Mouse (Mus musculus) left cerebral cortex, postnatal 36 days (tissue): ENCODE measurements at regions not wholly inside any gene's neighbourhood (a gene's known extent, or its start where the extent isn't known, plus 50 kb on each side); places are given as distances from the start of the nearest gene placed in this dataset.
"Not testable (repeated sequence)": the region's sequence is repeated elsewhere in the genome, so short reads cannot be mapped to it uniquely, and the experiment has no call there.

Experiments
- DNase-seq, 2 experiments: peaks; one replicate each; pipeline ENCODE4 v3.0.0; 2021 to 2022; ENCODE audit warnings: low spot score in 2 of 2, mixed read lengths in 1 of 2
- intact Hi-C: fragments of 180-260 bp; cut with DNase I; formaldehyde crosslinking; loops from one replicate; pipeline ENCODE4 v1.15.1; 2025

DNA sequence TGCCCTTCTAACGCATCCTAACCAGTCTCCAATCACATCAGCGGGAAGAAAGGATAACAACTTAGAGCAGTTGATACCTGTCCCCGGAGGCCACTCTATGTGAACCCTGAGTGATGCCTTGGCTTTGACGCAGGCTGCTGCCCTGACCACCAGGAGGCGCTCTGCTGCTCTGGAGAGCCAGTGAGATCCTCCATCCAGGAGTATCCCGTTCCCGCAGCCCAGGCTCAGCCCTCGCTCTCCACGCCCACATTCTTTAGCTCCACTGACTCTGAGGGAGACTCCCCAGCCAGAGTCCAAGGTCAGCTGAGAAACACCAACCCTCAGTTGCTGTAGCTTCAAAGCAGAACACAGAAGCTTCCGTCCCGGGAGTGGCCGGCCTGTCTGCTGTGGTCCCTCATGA, 307.0 kb downstream of the Ajap1 start:
- intact Hi-C loops = loop anchor here (2.0 kb wide), 1 partner anchor 303 kb away; no protein-coding TSS in a partner anchor
- no peak for DNase-seq

DNA sequence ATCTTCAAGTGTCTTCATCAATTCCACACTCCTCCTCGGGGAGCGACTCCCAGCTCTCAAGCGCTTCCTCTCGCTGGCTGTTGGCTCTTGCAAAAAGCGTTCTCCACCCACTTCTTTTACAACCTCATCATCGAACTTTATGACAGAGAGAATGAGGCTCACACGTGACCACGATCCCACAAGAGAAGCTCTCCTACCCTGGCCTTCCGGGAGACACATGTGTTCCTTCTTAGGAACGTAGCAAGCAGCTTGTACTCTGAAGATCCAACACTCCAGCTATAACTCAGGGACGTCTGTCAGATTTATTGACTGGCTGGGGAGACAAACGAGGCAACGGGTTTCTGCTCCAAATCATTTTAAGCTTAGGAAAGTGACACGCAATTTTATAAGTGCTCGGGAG, 307.5 kb downstream of the Ajap1 start:
- intact Hi-C loops = no loop called here
- no peak for DNase-seq

DNA sequence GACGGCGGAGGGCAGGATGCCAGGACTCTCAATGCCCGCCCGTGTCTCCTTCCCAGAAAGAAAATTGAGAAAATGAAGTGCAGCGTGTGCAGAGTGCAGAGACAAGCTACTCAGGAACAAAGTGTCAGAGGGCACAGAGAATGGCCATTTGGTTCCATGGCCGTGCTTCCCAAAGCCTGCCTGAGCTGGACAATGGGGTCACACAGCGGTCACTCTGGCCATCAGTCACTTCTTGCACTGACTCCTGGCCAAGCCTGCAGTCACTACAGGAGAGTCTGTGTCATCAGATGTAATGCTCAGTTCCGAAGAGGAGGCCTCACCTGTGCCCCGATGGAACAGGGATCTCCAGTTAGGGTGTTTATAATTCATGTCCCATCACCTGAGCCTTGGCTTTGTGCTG, 312.6 kb downstream of the Ajap1 start:
- intact Hi-C loops = no loop called here
- no peak for DNase-seq

DNA sequence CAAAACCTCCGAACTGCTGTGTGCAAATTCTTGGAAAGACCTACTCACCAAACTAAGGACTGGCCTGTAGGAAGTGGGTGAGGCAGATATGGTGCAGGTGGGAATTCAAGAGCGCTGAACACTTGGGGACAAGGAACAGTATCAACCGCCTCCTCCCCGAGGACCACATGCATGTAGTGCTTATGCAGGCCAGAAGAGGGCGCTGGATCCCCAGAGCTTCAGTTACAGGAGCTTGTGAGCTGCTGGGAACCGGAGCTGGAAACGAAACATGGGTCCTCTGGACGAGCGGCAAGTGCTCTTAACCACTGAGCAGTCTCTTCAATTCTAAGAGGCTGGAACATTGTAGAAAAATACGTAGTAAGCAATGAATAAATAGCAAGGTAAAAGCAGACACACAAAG, 317.8 kb downstream of the Ajap1 start:
- no peak for DNase-seq
- intact Hi-C loops = no loop called here

DNA sequence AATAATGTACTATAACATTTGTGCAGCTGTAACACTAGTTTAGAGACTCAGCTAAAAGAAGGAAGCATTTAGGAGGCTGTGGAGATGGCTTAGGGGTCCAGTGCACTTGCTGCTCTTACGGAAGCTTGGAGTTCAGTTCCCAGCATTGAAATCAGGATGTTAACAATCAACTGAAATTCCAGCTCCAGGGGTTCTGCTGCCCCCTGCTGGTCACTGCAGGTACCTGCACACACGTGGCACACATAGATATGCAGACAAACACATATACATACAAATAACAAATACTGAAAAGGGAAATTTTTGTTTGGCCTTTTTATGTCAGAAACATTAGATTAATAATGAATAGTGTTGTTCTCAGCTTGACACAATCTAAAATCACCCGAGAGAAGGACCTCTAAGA, 322.5 kb downstream of the Ajap1 start:
- intact Hi-C loops = no loop called here
- no peak for DNase-seq

DNA sequence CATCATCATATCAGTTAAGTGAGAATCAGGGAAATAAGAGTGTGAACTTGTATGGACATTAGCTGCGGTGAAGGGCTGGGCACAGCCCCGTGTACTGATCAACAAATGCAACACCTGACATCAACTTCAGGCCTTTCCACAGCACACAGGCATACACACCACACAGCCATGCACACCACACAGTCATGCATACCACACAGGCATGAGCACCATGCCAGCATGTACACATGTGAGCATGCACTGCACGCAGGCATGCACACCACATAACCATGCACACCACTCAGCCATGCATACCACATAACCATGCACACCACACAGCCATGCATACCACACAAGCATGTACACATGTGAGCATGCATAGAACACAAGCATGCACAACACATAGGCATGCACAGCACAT, 325.0 kb downstream of the Ajap1 start:
- intact Hi-C loops = no loop called here
- DNase-seq = no peak

DNA sequence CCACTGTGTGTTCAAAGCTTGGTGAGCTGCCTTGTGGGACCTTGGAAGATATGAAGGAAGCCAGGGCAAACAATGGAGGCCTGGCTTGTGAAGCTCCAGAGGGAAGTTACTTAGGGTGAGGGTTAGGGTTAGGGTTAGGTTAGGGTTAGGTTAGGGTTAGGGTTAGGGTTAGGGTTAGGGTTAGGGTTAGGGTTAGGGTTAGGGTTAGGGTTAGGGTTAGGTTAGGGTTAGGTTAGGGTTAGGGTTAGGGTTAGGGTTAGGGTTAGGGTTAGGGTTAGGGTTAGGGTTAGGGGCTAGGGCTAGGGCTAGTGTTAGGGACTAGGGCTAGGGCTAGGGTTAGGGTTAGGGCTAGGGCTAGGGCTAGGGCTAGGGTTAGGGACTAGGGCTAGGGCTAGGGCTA, 329.7 kb downstream of the Ajap1 start:
- DNase-seq, intact Hi-C loops: not testable (repeated sequence)

DNA sequence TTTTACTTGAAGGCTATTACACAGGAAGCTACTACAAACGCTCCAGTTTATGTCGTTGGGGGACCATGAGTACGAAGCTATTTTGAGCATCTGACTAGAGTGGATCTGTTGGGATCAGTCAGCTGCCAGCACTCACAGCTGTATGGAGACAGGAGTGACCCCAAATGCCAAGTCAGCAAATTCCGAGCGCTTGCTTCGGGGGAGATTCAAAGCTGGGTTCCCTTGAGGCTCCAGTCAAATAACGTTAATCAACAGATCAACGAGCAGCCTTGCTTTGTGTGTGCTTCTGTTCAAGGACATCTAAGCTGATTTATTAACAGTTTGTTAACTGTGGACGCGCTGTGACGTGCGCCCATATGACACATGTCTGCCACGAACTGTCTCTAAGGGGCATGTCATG, 349.5 kb downstream of the Ajap1 start:
- DNase-seq = no peak
- intact Hi-C loops = no loop called here

DNA sequence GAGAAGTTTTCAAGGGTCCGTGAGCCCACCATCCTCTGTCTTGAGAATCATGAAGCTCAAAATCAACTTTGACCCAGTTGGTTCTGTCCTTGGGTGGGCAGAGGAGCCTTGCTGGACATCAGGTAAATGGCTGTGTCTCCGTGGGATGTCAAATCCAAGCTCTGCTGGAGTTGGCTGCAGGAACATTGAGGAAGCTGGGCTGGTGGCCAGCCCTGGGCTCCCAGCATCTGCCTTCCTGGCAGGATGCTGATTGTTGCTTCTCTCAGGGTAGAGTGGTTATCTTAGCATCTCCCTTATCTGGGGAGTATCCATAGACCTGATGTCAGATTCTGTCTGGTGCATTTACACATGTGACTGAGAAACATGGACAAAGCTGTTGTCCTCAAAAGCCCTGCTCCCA, 353.3 kb downstream of the Ajap1 start:
- intact Hi-C loops = no loop called here

DNA sequence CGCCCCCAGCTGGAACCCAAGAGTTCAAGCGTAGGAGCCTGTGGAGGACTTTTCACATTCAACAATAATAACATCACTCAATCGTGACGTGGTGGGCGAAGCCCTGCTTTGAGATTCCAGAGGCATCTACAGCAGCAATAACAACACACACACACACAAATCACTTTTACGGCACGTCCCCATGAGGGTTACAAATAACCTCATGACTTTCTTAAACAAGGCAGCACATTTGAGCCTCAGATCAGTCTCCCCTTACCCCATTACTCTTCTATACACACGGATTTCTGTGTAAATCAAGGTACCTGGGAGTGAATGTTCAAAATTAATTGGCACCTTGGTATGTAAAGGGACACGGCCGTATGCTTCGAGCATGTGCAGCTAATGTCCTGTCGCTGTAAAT, 354.4 kb downstream of the Ajap1 start:
- intact Hi-C loops = no loop called here
- DNase-seq = no peak

More for the DNA sequence above, 353.3 kb downstream of the Ajap1 start:
- DNase-seq = peak; percentile 31 to 42

DNA sequence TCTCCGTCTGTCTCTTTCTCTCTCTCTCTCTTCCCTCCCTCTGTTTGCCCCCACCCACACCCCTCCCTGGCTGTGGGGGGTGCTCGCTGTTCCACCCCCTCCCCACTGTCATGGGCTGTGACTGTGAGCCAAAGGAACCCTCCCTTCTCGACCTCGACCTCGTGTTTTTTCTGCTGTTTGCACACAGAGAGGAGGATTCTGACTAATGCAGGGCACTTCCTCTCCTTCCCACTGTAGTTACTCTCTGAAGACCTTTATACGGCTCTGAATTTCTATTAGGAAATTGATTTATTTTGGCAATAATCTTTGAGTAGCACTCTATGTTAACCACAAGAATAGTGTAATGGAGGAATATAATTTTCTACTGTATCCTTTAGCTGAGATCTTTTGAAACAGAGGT, 362.1 kb downstream of the Ajap1 start:
- no peak for DNase-seq
- intact Hi-C loops = no loop called here

DNA sequence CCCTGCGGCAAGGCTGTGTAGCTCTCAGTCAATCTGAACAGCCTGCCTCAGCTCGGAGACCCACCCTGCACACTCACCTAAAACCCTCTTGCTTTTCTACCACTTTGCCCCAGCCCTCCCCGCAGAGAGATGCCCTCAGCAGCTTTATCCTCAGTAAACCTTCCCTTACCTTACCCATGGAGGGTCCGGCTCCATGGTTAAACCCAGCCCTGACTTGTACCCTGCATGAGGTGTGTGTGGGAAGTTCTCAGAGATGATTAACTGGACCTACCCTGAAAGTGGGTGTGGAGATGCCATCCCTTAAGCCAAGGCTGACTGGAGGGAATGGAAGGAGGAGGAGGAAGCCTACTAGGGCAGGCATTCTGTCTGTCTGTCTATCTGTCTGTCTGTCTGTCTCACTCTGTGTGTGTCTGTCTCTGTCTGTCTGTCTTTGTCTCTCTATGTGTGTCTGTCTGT, 362.9 kb downstream of the Ajap1 start:
- intact Hi-C loops = no loop called here
- no peak for DNase-seq

DNA sequence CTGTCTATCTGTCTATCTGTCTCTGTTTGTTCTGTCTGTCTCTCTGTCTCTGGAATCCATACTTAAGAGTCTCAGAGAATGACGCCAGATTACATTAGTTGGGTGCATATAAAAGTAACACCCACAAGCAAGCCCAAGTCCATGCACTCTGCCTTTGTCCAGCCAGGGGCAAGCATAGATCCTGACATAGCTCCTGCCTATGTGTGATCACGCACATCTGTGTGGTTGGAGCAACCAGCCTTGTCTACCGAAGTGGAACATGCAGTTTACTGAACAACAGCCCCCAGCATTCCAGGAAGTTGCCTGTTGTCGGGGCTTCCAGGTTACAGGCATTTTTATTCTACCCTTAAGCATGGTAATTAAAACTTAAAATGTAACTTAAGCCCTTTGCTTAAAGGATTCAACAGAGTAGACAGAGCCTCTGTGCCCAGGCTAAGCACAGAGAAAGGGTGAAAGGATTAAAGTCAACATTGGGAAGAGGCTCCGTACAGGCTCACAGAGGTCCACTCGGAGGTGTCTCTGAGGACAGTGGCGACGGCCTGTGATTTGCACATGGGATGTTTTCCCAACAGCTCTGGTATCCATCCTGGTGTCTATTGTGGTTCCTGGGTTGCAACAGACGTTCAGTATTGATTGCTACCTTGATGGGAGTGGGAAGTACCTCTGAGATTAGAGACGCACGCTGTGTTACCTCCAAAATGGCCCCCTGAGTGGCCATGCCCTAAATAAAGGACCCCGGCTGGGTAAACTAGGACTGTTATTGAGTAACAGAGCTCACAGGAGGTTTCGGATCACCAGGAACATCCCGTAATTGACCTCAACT, 363.6 kb downstream of the Ajap1 start:
- no peak for DNase-seq
- intact Hi-C loops = no loop called here

DNA sequence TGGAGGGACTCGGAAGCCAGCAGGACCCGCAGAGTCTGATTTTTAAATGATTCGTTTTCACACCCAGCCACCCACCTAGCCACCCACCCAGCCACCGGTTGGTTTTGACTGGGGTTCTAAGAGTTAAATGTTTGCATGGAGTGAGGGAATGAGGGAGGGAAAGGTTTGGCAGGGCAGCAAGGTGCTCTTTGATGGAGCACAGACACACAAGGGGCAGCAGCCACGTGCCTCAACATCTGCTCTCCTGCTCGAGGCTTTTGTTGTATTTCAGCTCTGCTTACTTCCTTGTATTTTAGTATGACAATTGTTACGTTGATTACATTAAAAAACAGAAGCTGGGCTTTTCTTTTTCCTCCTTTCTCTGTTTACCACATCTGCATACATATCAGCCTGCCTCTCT, 367.6 kb downstream of the Ajap1 start:
- intact Hi-C loops = no loop called here
- DNase-seq = no peak

DNA sequence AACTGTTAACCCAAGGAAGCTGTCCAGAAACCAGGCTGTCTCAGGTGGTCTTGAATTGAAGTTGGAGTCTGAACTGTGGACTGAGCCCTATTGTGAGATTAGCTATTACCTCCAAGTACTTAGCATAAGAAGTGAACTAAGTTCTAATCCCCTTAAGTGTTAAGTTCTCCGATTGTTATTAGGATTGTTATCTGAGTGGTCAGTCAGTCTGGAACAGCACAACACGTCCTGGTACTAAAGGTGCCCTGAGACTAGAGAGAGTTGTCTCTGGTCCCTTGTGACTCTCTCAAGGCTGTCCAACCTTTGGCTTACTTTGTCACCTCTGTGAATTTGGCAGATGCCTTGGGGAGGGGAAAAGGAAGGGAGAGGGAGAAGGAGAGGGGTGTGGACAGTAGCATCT, 369.0 kb downstream of the Ajap1 start:
- DNase-seq = no peak
- intact Hi-C loops = no loop called here

DNA sequence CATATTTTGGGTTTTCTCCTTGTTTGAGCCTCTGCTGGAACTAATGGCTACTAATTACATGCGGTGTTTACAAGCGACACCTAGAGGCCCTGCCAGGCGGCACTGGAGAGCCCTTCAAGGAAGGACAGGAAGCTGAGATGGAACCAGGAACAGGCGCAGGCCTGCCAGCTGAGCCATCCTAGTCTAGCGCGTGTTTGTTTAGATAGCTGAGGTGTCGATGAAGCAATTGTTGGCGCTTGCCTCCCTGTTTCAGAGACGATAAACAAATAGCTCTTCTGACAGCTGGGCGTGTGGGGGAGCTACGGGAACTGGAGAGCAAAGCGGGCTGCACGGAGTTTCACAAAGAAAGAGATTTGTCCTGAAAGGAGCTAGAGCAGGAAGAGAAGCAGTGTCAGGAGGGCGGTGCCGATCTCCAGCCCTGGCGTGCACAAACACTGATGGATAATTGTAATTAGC, 372.3 kb downstream of the Ajap1 start:
- intact Hi-C loops = no loop called here
- DNase-seq = peak; percentile 7 to 12

DNA sequence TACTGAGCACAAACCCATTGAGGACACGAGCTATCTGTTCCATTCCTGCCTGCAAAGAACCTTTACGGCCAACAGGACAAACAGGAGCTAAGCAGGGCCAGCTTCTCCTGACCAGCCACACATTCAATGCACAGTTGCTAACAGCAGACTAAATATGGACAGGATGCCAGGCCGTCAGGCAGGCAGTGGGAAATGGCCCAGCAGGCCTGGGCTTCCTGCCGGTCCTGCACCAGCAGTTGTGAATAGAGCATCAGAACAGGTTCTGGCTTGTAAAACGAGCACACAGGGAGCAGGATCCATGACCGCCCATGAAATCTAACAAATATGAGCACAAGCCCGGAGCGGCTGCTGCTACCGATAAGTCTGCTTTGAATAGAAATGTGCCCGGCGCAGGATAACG, 384.0 kb downstream of the Ajap1 start:
- intact Hi-C loops = no loop called here
- no peak for DNase-seq

DNA sequence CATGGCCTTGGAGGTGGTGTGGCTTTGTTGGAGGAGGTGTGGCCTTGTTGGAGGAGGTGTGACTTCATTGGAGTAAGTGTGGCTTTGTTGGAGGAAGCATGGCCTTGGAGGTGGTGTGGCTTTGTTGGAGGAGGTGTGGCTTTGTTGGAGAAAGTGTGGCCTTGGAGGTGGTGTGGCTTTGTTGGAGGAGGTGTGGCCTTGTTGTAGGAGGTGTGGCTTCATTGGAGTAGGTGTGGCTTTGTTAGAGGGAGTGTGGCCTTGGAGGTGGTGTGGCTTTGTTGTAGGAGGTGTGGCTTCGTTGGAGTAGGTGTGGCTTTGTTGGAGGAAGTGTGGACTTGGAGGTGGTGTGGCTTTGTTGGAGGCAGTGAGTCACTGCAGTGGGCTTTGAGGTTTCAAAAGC, 385.0 kb downstream of the Ajap1 start:
- DNase-seq = no peak
- intact Hi-C loops = no loop called here

DNA sequence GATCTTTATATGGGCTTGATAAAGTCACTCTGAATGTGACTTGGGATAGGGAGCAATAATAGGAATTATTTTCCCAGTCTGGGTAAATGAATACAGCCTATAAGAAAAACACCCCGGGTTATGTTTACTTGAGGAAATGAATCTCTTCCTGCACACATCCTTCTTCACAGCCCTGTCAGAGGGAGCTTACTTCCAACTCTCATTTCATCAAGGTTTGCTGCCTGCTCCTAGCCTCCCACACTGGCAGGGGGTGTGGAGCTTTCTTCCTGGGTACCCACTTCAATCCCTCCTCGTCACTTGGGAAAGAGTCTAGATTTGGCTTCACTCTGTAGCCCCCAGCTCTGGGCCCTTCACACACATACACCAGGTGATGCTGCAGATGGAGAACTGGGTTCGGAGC, 389.5 kb downstream of the Ajap1 start:
- intact Hi-C loops = no loop called here
- no peak for DNase-seq

DNA sequence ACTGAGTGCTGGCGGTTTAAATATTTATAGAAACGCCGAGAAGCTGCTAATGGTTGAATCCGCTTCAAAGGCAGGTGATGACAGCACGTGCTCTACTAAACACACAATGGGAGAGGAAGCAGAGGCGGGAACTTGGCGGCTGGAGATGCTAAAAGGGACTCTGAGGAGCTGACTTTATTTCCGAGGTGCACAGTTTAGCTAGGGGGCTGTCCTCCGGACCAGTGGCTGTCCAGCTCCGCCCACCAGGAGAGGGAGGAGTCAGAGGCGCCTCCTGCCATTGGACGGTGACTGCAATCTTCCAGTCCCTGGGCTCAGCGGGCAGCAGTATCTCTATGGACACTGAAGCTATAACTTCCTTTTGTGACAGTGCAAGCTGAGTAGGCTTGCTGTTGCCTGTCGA, 400.4 kb downstream of the Ajap1 start:
- intact Hi-C loops = no loop called here
- DNase-seq = no peak

DNA sequence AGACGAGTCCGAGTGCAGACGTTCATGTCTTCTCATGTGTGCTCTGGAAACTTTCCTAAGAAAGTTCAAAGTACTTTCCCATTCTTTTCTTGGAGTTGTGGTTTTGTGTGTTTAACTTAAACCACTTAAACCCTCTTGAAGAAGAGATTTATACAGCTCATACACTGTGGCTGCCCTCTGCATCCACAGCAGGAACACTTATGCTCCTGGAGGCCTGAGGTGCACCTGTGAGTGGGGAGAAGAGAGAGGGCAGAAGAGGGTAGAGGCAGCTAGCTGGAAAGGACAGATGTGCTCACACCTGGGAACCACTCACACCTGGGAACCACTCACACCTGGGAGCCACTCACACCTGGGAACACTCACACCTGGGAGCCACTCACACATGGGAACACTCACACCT, 408.0 kb downstream of the Ajap1 start:
- intact Hi-C loops = no loop called here
- DNase-seq = no peak
